Mouse (Mus musculus) spleen, postnatal 14 days (tissue): ENCODE measurements around the gene Kif20b.

Experiments used
- DNase-seq, 2 experiments: peaks; one replicate each; pipeline ENCODE4 v3.0.0; 2021 to 2022; ENCODE audit warnings: low spot score in 2 of 2

The Kif20b gene

GRCm38 (mm10) chr19:34921652-34922602 lies at the start of gene Kif20b:
Gene Kif20b, plus strand, starts transcription at chr19:34922361.
- peak; percentile 90 to 92 for DNase-seq

- no peak for DNase-seq
These were observed 45.5 kb upstream of the Kif20b start for GRCm38 (mm10) chr19:34876676-34877075.

DNA sequence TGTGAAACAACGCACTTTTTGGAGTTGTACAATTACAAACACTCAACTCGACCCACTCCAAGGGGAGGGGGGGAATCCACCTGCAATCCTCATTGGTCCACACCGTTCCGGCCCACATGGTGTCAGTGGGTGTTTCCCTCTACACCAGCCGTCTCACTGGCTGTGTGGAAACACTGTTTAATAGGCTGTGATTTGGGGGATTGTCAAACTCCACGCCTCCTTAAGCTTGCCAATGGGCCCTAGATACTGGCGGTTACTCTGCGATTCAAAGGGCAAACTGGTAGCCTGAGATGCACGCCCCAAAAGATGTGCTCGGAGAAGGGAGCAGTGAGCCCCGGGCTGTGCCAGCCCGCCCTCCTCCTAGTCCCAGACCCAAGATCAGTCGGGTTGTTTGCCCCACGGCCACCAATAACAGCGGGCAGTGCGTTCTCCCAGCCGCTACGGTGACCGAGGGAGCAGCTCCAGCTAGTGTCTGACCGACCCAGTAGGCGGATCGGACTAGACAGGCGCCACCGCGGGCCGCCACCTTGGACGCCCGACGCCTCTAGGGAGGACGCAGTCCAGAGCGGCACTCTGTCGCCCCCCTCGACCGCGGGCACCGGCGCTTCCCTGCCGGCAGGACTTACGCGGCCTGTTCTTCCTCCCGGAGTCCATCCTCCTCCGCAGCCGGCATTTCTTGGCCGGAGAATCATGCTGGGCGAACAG lies 44.1 kb upstream of the Kif20b start:
- DNase-seq = peak; percentile 46 to 51

- DNase-seq = peak; percentile 35 to 41
These were observed 43.3 kb upstream of the Kif20b start, which contains the start of gene Pank1 for GRCm38 (mm10) chr19:34878603-34879541. Gene Pank1, minus strand, starts transcription at chr19:34879455.

- no peak for DNase-seq
These were observed 42.5 kb upstream of the Kif20b start for GRCm38 (mm10) chr19:34879624-34880023.

GRCm38 (mm10) chr19:34881160-34881559 lies 41.0 kb upstream of the Kif20b start:
- no peak for DNase-seq

- DNase-seq = no peak
These were observed 39.7 kb upstream of the Kif20b start for GRCm38 (mm10) chr19:34882443-34882842.

DNA sequence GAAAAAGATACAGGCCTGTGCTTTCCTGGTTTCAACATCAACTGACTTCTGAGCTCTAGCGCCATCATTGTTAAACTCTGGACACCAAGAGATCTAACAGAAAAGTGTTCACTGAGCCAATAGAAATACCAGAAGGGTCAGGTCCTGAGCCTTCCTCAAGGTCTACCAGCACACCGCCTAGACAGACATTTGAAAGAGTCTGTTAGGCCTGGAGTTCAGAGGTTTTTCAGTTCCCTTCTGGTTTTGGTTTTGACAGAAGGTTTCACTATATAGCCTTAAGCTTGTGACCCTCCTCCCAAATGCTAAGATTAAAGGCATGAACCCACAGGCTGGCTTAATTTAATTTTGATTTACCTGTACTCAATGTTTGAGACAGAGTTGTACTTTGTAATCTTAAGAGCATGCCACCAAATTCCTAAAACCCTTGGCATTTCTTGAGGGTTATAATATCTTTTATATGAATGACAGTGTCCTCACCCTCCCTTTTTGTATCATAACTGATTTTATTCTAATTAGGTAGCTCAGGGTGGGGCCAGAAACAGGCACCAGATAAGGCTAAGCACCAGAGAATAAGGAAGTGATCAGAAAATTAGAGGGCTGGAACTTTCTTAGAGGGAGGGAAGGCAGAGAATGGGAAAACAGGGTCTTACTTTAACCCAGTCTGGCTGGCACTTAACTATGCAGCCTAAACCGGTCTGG lies 38.5 kb upstream of the Kif20b start:
- DNase-seq = no peak

GRCm38 (mm10) chr19:34886324-34886723 lies 35.8 kb upstream of the Kif20b start:
- no peak for DNase-seq

DNA sequence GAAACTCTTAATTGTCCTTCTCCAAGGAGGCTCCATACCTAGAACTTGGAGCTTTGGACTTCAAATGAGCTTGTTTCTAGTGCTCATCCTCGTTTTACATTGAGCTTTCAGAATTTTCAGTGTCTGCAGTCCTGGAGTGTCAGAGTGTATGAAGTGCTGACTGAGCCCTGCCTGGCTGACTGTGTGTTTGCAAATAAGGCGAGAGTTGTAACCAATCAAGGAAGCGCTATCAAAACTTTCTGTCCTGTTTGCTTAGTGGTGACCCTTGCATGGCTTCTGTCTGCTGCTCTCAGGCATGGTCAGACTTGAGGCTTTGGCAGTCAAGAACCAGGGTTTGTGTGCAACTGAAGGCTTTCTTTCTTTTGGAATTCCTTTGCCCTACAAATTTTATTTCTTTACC lies 31.2 kb upstream of the Kif20b start:
- no peak for DNase-seq

- DNase-seq = no peak
These were observed 30.6 kb upstream of the Kif20b start for GRCm38 (mm10) chr19:34891590-34891989.

DNA sequence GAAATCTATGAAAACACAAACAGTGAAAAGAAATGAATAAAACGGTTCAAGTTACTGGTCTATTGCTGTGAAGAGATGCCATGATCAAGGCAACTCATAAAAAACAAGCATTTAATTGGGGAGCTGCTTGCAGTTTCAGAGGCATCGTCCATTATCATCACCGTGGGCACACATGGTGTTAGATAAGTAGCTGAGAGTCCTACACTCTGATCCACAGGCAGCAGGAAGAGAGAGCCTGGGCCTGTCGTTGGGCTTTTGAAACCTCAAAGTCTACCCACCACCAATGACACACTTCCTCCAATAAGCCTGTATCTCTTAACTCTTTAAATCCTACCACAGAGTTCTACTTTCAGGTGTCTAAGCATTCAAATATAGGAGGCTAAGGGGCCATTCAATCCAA lies 27.1 kb upstream of the Kif20b start:
- no peak for DNase-seq

GRCm38 (mm10) chr19:34897082-34897965 lies 24.8 kb upstream of the Kif20b start:
- DNase-seq = no peak

GRCm38 (mm10) chr19:34898941-34899340 lies 23.2 kb upstream of the Kif20b start:
- DNase-seq = no peak

GRCm38 (mm10) chr19:34901266-34901665 lies 20.9 kb upstream of the Kif20b start:
- DNase-seq = no peak

DNA sequence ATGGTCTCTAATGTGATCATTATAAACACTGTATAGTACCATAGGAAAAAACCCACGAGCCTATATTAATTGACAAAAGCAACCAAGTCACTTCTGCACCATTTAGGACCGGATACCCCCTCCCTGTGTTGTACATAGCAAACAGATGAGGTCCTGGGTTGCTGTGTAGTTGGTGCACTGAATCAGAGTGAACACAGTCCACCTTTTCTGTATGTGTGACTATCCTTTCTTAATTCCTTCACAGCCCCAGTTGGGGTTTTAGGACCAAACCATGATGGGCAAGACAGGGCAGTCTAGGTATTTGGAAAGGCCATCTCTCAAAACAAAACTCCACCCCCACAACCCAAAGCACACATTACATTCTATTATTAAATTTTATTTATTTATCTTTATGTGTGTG lies 20.4 kb upstream of the Kif20b start:
- no peak for DNase-seq

- DNase-seq = no peak
These were observed 18.1 kb upstream of the Kif20b start for GRCm38 (mm10) chr19:34904032-34904431.

GRCm38 (mm10) chr19:34905424-34905823 lies 16.7 kb upstream of the Kif20b start:
- DNase-seq = no peak

DNA sequence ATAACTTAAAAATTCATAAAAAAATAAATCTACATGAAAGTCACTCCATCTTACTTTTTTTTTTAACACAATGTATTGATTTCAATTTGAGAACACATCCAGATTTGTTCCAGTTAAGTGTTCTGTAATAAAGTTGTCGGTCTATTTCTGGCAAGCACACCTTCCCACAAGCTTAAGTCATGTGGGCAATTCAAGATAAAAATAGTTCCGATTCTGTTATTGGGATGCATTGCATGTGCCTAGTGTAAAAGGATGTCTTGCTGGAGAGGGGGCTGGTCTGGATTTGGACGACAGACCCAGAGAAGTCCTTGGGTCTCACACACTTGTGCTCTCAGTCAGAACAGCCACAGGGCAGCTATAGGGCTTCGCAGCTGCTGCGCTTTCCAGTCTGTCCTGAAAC lies 15.4 kb upstream of the Kif20b start:
- DNase-seq = no peak

GRCm38 (mm10) chr19:34912366-34912765 lies 9.8 kb upstream of the Kif20b start:
- DNase-seq = no peak
